Mouse (Mus musculus) R1 (cell line): ENCODE results near the gene Arhgap9.
A peak's percentile ranks its signal among the peaks of the same experiment; 100 is the strongest.

Experiments
- DNase-seq: peaks from one replicate; pipeline ENCODE4 v3.0.0-alpha.2; 2018; ENCODE audit warnings: low read depth, low spot score

The Arhgap9 gene

DNA sequence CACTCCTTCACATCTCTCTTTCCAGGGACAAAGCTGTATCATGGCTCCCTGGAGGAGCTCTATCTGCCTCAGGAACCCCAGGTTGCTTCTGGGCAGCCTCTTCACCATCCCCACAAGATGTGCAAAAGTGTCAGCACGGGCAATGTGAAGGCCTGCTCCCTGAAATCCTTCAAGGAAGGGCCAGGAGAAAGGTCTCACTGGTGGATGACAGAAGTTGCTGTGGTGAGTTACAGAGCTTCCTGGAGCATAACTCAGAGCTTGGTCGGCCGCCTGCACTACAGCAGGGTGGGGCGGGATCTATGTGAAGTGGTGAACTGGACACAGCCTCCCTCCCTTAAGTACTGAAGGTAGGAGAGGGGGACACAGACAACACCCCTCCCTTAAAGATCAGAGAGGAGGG, 905 bp downstream of the Arhgap9 start:
- no peak for DNase-seq

DNA sequence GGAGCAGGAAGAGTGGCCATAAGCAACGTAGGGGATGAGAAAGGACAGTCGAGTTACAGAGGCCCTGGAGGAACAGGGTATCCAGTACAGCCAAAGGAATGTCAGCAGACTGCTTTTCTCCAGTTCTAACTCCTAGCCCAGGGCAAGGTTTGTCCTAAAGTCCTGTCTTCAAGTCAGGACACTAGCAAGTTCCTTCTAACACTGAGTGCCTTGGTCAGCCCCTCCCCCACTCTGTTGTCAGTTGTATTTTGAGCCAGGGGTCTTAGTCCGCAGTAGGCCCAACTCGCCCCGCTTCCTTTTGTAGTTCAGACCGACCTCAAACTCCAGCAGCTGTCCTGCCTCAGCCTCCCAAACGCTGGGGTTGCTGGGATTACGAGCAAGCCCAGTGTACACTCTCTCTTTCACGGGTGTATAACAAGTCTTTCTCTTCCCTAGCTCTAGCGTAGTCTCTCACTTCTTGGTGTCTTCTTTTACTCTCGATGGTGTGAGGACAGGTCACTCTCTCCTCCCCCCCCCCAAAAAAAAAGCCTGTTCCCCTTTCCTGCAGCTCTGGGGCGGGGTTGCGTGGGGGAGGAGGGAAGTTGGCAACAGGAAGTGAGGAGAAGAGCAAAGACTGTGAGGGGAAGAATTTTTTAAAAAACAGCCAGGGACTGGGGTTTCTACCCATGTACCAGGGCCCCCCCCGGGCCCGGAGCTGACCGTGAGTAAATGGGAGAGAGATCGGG, 1.5 kb downstream of the Arhgap9 start:
- DNase-seq: no peak

DNA sequence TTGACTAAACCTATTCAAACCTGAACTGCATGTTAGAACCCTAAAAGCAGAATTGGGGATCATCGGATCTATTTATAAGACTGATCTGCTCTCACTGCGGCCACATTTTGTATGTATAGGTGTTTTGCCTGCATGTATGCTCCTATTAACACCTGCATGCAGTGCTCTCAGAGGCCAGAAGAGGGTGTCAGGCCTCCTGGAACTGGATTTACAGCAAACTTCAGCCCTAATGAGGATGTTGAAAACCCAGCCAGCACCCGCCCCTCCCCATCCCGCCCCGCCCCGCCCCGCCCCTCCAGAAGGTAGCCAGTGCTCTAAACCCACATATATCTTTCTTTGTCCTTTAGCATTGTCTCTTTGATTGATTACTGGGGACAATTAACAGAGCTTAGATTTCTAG, 2.7 kb downstream of the Arhgap9 start:
- DNase-seq: peak; percentile 94

DNA sequence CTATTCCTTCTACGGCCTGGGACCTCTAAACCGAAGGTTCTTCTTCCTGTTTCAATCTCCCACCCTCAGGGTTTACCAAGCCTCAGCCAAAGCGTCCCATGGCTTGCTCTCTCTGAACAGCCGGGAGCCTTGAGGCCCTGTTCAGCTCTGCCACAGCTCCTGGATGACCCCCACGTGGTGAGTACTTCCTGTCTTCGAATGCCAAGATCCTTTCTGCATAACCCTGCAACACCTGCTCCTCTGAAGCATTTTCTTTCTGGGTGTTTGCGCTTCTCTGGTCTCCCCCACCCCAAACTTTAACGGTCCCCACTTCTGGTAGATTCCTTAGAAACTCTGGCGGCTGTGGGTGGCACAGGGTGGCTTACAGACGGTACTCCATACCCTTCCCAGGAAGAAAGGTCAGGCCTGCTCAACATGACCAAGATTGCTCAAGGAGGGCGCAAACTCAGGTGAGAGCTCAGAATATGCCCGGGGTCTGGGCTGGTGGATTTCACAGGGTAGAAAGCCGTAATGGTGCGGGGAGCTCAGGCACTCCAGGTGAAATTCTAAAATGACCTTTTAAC, 3.8 kb downstream of the Arhgap9 start:
- no peak for DNase-seq

DNA sequence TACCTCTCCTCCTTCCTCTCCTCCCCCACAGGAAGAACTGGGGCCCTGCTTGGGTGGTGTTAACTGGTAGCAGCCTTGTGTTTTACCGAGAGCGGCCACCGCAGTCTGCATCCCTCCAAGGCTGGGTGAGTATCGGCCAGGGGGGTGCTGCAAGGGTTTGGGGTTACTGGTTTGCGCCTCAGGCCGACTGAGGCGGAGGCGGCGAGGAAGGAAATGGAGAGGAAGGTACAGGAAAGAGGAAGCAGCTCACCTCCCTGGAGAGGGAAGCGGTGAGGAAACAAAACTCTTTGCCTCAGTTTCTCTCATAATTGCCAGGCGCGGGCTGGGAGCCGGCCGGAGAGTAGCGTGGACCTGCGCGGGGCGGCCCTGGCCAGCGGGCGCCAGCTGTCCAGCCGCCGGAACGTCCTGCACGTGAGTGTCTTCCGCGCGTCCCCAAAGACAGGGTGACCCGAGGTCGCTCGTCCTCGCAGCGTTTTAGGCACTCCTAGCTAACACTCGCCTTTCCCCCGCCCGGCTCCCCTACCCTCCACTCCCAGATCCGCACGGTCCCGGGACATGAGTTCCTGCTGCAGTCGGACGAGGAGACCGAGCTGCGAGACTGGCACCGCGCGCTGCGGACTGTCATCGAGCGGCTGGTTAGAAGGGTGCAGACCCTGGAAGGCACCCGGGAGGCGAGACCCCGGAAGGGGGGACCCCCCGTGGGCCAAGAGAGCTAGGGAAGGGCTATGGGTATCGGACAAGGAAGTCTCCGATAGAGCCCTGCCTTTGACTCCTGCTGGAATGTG, 4.4 kb downstream of the Arhgap9 start:
- peak; percentile 50 for DNase-seq

DNA sequence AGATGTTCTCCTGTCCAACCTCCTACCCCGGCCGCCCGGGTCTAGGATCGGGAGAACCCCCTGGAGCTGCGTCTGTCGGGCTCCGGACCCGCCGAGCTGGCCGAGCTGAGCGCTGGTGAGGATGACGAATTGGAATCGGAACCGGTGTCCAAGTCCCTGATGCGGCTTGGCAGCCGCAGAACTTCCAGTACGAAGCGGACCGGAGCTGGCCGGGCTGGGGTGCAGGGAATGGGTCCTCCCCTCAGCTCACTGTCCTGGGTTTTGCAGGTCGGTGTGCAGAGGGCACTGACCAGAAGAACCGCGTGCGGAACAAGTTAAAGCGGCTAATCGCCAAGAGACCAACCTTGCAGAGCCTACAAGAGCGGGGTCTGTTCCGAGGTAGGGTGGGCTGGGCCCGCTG, 5.1 kb downstream of the Arhgap9 start:
- DNase-seq: no peak

DNA sequence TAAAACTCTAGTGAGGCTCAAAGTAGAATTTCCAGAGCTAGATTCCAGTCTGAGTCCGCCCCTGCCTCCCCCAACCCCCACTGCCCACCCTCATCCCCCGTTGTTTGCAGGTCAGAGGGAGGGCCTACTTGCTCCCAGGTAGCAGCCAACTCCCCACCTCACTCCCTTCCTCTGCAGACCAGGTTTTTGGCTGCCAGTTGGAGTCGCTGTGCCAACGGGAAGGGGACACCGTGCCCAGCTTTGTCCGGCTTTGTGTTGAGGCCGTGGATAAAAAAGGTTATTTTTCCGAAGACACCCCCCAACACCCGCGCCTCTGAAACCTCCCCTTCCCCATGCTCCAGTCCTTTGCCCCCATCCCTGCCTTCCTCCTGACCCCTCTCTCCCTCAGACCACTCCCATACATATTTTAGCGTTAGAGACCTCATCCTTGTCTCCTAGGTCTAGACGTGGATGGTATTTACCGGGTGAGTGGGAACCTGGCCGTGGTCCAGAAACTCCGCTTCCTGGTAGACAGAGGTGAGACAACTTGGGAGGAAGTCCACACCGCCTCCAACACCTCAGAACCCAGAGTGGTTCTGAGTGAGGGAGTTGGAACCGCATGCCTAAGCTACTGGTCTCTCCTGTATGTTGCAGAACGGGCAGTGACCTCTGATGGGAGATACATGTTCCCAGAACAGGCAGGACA, 5.8 kb downstream of the Arhgap9 start:
- no peak for DNase-seq

DNA sequence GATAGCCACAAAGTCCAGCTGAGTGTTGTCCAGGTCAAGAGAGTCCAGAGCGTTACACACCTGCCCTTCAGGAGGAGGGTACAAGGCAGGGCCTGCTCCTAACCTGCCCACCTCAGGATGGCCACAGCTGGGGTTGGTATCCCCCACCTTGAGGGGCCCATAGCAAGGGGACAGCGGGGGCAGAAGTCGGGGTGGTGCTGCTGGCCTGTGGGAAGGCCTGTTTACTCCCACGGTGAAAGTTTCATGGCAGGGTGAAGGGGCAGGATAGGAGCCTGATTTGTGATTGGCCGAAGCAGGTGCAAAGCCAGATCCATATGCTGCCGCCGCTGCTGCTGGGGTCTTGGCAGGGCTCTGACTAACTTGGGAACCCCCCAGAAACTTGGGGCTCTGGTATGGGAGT, 8.4 kb downstream of the Arhgap9 start:
- DNase-seq: no peak

DNA sequence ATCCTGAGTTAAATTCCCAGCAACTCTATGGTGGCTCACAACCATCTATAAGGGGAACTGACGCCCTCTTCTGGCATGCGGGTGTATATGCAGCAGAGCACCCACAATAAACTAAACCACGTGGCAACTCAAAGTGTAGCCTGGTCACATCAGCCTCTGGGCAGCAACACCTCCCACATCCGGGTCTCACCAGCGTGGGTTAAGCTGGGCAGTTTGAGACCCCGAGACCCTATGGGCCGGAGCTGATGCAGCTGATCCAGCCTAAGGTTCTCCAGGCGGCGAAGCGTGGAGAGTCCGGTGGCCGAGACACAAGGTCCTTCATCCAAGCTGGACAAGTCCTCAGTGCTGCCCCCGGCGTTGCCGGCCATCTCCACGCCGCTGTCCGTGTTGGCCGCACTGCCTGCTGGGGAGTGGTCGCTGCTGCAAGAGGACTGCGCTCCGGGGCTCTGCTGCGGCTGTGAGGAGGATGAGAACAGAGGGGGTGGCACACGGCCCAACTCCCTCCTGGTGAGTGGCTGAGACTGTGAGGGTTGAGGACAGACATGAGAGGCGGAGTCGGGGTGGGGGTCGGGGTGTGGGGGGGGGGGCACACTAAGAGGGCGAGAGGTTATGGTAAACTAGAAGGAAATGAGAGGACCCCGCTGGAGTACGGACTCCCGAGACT, 10.6 kb downstream of the Arhgap9 start:
- DNase-seq: peak; percentile 90

DNA sequence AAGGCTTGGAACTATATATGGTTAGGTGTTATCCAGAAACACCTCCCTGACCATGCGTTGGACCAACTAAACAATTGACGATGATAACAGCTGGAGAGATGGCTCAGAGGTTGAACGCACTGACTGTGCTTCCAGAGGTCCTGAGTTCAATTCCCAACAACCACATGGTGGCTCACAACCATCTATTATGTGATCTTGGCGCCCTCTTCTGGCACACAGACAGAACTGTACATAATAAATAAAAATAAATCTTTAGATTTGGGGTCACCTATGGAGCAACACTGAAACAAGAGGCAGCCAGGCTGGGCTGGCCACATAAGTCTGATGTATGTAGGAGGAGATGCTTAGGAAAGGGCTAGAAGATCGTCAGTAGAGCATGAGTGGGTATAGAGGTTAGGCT, 11.4 kb downstream of the Arhgap9 start:
- DNase-seq: peak; percentile 79

DNA sequence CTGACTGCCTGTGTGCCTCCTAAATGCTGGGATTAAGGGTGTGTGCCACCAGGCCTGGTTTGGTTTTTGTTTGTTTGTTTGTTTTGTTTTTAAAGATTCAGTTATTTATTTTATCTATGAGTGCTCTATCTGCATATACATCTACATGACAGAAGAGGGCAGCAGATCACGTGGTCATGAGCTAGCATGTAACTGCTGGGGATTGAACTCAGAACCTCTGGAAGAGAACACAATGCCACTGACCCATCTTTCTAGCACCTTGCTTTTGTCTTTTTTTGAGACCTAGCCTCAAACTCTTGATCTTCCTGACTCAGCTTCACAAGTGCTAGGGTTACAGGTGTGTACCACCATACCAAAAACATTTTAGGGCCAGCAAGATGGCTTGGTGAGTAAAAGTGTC, 13.5 kb downstream of the Arhgap9 start:
- DNase-seq: no peak

DNA sequence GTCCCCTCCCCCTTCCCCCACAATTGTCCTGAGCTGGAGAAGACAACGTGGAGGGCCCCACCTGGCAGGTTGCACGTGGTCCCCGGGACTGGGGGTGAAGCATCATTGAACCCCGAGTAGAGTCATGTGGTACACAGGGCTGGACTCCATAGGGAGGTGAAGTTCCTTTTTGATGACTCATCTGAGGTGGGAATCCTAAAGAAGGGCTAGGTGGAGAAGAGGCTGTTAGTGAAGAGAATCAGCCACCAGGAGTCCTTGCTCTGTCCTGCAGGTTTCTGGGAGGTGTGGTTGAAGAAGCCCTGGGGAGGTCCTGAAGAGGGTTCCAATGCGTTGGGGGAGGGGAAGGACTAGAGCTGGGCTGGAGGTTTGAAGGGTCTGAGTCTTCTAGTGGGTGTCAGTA, 15.2 kb downstream of the Arhgap9 start:
- DNase-seq: peak; percentile 81

DNA sequence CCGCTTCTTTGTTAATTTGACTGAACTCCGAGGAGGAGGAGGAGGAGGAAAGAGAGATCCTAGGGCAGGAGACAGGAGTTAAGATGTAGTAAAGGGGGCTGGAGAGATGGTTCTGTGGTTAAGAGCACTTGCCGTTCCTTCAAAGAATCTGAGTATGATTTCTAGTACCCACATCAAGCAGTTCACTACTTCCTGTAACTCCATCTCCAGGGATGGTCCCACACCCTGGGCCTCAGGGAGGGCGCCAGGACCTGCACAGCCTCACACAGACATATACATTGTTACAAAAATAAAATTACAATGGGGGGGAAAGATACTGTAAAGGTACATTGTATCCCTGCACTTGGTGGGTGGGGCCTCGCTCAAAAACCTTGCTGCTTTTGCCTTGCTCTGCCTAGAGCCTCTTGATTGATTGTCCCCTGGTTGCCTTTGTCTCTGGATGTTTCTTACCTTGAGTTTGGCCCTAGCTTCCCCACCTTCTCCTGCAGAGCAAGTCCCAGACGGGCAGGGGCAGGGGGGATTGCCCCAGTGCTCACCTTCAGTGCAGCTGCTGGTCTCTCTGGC, 15.9 kb downstream of the Arhgap9 start:
- DNase-seq: no peak

DNA sequence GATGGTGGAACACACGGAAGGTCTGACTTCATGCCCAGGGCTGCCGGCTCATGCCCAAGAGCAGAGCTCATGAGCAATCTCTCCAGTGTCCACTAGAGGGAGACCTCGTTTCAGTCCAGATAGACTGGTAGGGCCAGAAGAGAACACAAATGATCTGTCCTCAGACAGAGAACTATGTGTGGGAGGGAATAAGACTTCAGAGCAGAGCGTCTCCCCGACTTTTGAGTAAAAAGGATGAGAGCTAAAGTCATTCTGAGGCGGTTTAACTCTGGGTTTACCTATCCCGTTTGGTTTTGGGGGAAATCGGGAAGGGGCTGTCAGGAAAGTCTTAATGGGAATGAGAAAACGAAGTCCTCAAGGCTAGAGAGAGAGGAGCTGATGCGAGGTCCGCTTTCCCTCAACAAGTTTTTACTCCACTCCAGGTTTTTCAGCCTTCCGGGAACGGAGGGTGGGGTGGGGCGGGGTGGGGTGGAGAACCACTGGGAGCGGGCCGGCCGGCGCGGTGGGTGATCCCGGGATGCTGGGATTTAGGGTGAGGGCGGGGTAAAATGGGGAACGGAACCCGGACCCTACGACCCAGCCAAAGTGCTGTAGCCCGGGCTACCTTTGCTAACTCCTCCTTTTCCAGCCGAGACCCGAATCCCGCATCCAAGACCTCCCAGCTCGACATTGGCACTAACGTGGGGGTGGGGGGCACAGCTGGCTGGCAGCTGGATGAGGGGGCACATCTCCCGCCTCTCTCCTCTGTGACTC, 17.3 kb downstream of the Arhgap9 start:
- DNase-seq: peak; percentile 95

DNA sequence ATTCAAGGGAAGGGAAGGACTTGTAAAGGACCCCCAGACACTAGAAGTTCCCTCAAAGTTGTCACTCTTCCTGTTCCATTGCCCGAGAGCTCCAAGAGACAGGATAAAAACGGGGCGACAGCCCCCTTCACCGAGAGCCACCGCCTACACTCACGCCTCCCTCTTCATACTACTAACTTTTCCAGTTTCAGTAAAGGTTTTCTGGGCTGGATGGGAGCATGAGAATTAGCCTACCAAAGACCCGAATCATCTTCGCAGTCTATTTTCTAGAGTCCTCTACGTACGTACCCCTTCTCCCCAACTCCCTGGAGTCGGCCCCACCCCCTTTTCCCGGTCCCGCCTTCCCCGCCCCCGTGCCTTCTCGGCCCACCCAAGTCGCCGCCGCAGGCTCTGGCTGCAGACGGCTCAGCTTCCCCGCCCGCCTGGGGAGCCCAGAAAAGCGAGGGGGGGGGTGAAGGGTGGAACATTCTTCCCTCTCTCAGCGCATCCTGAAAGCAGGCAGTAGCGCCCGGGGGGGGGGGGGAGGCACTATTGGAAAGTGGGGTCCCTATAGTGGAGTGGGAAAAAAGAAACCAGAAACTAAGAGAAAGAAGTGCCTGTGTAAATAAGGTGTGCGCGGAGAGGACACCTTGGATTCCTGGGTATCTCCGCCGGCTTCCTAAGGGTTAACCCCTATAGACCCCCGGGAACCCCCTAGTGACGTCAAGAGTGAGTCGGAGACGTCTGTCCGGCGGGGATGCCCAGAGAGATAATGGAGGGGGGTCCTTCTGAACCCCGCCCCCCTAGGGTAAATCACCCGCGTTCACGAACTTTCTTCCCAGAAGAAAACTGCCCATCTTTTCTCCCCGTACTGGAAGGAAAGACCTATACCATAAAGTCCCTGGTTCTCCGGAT, 18.2 kb downstream of the Arhgap9 start:
- DNase-seq: peak; percentile 73

DNA sequence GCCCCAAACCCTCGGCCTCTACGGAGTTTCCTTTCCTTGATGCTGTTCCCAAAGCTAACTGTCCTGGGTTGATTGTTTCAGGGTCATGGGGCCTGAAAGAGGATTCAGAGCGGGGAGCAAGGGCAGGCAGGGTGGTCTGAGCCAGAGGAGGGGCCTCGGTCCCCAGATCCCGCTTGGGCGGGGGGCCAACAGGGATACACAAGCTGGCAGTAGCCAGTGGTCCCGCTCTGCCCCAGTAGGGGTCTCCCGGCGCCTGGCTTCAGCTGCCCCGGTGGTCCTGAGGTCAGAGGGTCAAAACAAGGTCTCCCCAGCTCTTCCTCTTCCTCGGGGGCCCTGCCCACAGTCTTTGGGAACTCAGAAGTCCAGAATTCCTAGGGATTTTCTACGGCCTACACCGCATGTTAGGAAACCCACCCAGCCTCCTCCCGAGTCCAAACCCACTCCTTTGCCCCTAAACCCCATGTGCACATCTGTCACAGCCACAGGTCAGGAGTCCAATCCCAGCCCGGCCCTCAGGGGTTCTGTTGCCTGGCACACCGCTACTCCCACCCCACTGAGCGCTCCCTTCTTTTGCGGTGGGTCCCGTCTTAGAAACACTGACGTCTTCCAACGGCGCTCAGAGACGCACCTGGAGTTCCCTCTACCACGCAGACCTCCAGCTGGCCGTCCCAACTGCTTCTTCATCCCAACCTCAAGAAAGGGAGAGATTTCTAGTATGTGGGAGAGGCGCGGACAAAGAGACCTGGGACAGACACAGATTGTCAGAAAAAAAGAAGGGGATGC, 19.0 kb downstream of the Arhgap9 start:
- no peak for DNase-seq

DNA sequence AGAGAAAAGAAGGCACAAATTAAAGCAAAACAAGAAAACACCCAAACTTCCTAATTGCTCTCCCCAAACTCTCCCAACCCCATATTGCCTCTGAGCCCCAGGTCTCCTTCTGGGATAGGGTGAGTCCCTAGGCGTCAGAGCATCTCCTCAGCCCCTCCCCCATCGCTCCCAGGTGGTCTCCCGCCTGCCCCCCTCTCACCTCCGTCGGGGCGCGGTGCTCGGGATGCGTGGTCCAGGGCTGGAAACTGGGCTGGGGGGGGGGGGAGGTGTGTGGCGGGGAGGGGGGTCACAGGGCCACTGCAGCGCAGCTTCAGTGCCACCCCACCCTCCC, 19.6 kb downstream of the Arhgap9 start:
- DNase-seq: no peak

DNA sequence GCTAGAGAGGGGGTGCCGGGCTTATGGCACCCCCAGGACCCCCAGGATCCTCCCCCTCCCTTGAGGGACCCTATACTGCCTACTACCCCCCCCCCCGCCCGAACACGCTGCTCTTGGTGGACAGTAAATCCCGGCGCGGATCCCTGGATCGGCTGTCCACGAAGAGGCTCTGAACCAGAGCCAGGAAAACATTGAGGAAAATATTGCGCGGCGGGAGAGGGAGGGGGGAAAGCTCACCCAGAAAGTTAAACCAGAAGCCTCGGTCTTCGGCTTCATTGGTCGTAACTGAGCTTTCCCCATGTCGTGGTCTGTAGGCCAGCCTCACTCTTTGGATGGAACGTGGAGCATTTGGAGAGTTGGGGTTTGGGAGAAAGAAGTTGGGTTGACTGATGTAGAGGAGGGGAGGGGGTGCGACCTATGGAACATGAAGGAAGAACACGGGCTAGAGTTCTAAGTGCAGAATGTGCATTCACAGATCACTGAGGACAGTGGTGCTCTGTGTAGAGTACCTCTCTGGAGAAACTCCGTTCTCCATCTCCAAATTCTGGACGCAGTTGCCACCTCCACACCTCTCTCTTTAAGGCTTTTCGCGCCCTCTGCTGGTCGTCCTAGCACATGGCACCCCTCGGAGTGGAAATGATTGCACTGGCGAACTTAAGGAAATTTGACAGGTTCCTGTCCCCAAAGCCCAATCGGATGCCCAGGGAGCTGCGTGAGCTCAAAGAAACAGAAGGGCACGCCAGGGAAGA, 20.3 kb downstream of the Arhgap9 start, which contains the start of gene Gli1:
Gene Gli1 (minus strand): TSS at position 84 of the 749 bp plus-strand sequence.
- peak; percentile 94 for DNase-seq
